Mouse (Mus musculus): ENCODE measurements around the gene Cct4. TPM values are rescaled to one million over a fixed set of nuclear protein-coding genes. Genes with fewer than 3 reads are reported as not detected.

Cct4 gene
- total and polyA plus RNA-seq, 3 experiments, result 482 to 874 (median 569) TPM

DNA sequence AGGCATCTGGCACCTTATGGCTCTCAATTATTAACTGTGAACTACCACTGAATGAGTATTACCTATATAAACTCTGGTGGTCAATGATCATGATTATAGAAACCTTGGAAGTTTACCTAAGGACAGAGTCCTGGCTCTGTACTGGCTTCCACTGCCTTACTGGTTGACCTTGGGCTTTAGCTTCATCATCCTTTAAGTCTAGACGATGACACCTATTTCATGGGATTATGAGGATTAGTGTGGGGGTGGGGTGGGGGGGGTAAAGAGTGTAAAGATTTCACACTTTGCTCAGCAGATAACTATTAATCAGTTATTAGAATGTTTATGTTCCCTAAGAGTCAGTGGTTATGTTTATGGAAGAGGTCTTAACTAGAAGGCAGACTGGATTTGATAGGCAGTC lies 533 bp upstream of the Cct4 start:
- peaks cover 0 to 39% of the 10 kb centered on the region in 2 experiments; a peak in 2 of 4 replicates for H3K4me1 ChIP-seq (ENCODE audit: control insufficient read depth in 1 of 2, insufficient read depth in 2 of 2)
- peak overlapping the region; percentile 81 for H3K9ac ChIP-seq (ENCODE audit: insufficient read depth, low read depth)
- H3K9me3 ChIP-seq (replicated peaks; ENCODE audit: low read length), result no peaks in the 10 kb centered on the region
- DNase-seq (ENCODE audit: extremely low read depth), result no peak
- H3K27ac ChIP-seq (ENCODE audit: insufficient read depth, low read depth), result no peak overlapping the region
- peaks cover 11 to 31% of the 10 kb centered on the region in 2 experiments for H3K36me3 ChIP-seq (replicated peaks in 1 of 2; ENCODE audit: control insufficient read depth in 1 of 2, insufficient read depth in 1 of 2, low read length in 1 of 2)
- dilution Hi-C loops (cut with MboI; ENCODE audit: extremely low pct_ligation_motif_present, extremely low pct_unique_long_range_greater_than_20kb, low sequenced_read_pairs), result no loop called here
- H3K27me3 ChIP-seq (replicated peaks), result no peaks in the 10 kb centered on the region
- H3K79me2 ChIP-seq (replicated peaks; ENCODE audit: control insufficient read depth, extremely low read depth, insufficient read depth, poor library complexity, severe bottlenecking), result peaks cover 36% of the 10 kb centered on the region
- TF ChIP-seq EP300 (IDR thresholded peaks at IDR 0.05; ENCODE audit: low read length) (no peak), TBP (conservative IDR thresholded peaks at IDR 0.05; ENCODE audit: low read depth, low read length) (no peak), MYC (IDR thresholded peaks at IDR 0.05; ENCODE audit: low read depth, low read length) (no peak), IRF4 (IDR thresholded peaks at IDR 0.05; ENCODE audit: low read depth, low read length) (no peak), NELFE (IDR thresholded peaks at IDR 0.05; ENCODE audit: low read depth, low read length) (no peak), RAD21 (IDR thresholded peaks at IDR 0.05; ENCODE audit: low read depth, low read length) (no peak), MXI1 (IDR thresholded peaks at IDR 0.05; ENCODE audit: low read depth, low read length) (no peak)
- peak overlapping the region; percentile 53 to 99 (median 89) for H3K4me3 ChIP-seq (replicated peaks in 1 of 3; ENCODE audit: low read depth in 2 of 3, low read length in 2 of 3, poor library complexity in 1 of 3)
- in situ Hi-C loops (cut with MboI; ENCODE audit: low pct_ligation_motif_present, low pct_unique_long_range_greater_than_20kb, low sequenced_read_pairs), result no loop called here
- peak overlapping the region; percentile 75 for H3K4me2 ChIP-seq (ENCODE audit: insufficient read depth, low read depth, poor library complexity, severe bottlenecking)

GRCm38 (mm10) chr11:22991218-22991835 lies 1.0 kb downstream of the Cct4 start:
- Histone ChIP-seq H3K4me1 (ENCODE audit: control insufficient read depth in 1 of 2, insufficient read depth in 2 of 2) (peaks cover 0 to 39% of the 10 kb centered on the region in 2 experiments; a peak in 2 of 4 replicates), H3K9ac (ENCODE audit: insufficient read depth, low read depth) (peak overlapping the region; percentile 88), H3K4me3 (replicated peaks in 1 of 3; ENCODE audit: low read depth in 2 of 3, low read length in 2 of 3, poor library complexity in 1 of 3) (peak overlapping the region; percentile 89 to 99 (median 97)), H3K27ac (ENCODE audit: insufficient read depth, low read depth) (no peak overlapping the region), H3K4me2 (ENCODE audit: insufficient read depth, low read depth, poor library complexity, severe bottlenecking) (peak overlapping the region; percentile 64), H3K36me3 (replicated peaks in 1 of 2; ENCODE audit: control insufficient read depth in 1 of 2, insufficient read depth in 1 of 2, low read length in 1 of 2) (peaks cover 22 to 46% of the 10 kb centered on the region in 2 experiments), H3K79me2 (replicated peaks; ENCODE audit: control insufficient read depth, extremely low read depth, insufficient read depth, poor library complexity, severe bottlenecking) (peaks cover 43% of the 10 kb centered on the region), H3K27me3 (replicated peaks) (no peaks in the 10 kb centered on the region), H3K9me3 (replicated peaks; ENCODE audit: low read length) (no peaks in the 10 kb centered on the region)
- dilution Hi-C loops (cut with MboI; ENCODE audit: extremely low pct_ligation_motif_present, extremely low pct_unique_long_range_greater_than_20kb, low sequenced_read_pairs) (no loop called here), in situ Hi-C loops (cut with MboI; ENCODE audit: low pct_ligation_motif_present, low pct_unique_long_range_greater_than_20kb, low sequenced_read_pairs) (no loop called here)
- TF ChIP-seq POLR2AphosphoS2 (IDR thresholded peaks at IDR 0.05; ENCODE audit: low read depth, low read length) (no peak), CHD1 (IDR thresholded peaks at IDR 0.05; ENCODE audit: low read depth, low read length) (0 out of 2 replicates have a peak, but pooled peaks have one; percentile 31), MAX (IDR thresholded peaks at IDR 0.05; ENCODE audit: low read length) (peak; percentile 77)
- no peak for DNase-seq (ENCODE audit: extremely low read depth)

DNA sequence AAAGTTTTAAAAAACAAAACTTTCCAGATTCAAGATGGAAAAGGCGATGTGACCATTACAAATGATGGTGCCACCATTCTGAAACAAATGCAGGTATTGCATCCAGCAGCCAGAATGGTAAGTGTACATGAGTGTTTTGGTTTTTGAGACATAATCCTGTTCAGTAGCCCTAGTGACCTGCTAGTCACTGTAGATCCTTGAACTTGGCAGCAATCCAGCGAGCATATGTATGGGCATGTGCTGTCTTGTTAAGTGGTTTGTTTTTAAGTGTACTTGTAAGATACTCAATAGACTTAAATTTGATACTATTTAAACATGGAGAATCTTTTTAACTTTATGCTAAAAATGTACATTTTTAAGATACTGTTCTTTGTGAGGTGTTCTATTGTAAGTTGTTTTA lies 4.0 kb downstream of the Cct4 start:
- H3K4me3 ChIP-seq (replicated peaks in 1 of 3; ENCODE audit: low read depth in 2 of 3, low read length in 2 of 3, poor library complexity in 1 of 3), result no peak overlapping the region
- peaks cover 43 to 75% of the 10 kb centered on the region in 2 experiments for H3K36me3 ChIP-seq (replicated peaks in 1 of 2; ENCODE audit: control insufficient read depth in 1 of 2, insufficient read depth in 1 of 2, low read length in 1 of 2)
- TF ChIP-seq CHD2 (IDR thresholded peaks at IDR 0.05; ENCODE audit: low read length), result no peak
- no peak for TF ChIP-seq CTCF (conservative IDR thresholded peaks at IDR 0.05 in 1 of 2, IDR thresholded peaks at IDR 0.05 in 1 of 2; ENCODE audit: low read depth in 2 of 2, low read length in 2 of 2)
- H3K9me3 ChIP-seq (replicated peaks; ENCODE audit: low read length), result no peaks in the 10 kb centered on the region
- in situ Hi-C loops (cut with MboI; ENCODE audit: low pct_ligation_motif_present, low pct_unique_long_range_greater_than_20kb, low sequenced_read_pairs) (no loop called here), dilution Hi-C loops (cut with MboI; ENCODE audit: extremely low pct_ligation_motif_present, extremely low pct_unique_long_range_greater_than_20kb, low sequenced_read_pairs) (no loop called here)
- H3K4me1 ChIP-seq (ENCODE audit: control insufficient read depth in 1 of 2, insufficient read depth in 2 of 2), result peaks cover 0 to 34% of the 10 kb centered on the region in 2 experiments; a peak in 2 of 4 replicates
- peaks cover 59% of the 10 kb centered on the region for H3K79me2 ChIP-seq (replicated peaks; ENCODE audit: control insufficient read depth, extremely low read depth, insufficient read depth, poor library complexity, severe bottlenecking)
- H3K9ac ChIP-seq (ENCODE audit: insufficient read depth, low read depth), result no peak overlapping the region
- no peak for DNase-seq (ENCODE audit: extremely low read depth)
- H3K27me3 ChIP-seq (replicated peaks), result no peaks in the 10 kb centered on the region
- H3K4me2 ChIP-seq (ENCODE audit: insufficient read depth, low read depth, poor library complexity, severe bottlenecking), result no peak overlapping the region
- no peak overlapping the region for H3K27ac ChIP-seq (ENCODE audit: insufficient read depth, low read depth)
